Comparison of ENCODE assay signal across 1 mouse cellular context in the genomic region with DNA sequence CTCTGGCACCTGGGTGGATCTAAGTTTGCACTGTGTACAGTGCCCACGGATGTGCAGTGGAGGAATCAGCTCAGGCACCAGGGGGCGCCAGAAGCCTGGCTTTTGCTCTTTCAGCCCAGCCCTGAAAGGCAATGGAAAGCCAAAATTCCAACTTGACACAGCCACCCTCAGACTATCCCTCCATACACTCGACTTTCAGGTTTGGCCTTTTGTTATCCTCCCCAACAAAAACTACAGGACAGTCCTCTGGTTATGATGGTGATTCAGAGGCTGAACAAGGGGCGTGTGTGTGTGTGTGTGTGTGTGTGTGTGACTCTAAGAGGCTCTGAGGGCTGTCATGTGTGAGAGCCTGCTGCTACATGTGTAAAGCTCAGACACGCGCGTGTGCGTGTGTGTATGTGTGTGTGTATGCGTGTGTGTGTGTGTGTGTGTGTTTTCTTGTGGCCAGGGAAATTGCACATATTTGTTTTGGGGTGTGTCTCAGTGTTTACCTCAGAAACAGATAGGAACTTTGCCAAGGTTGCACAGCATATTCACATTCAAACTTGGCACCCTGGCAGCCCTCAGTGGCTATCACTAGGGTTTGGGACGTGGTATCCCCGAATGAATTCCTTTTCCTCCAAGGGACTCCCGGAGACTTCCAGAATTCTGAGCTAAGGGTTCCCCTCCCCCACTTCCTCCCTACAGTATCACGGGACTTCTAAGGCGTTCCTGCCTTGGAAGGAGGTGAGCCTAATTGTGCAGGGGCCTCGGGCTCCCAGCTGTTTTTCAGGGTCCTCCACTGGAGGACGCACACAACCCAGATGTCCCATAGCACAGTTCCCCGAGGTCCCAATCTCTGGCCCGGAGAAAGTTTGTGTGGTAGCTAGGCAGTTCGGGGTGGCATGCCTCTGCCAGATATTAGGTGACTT.
TF ChIP-seq lines count a peak whose summit lies in the region.

No protein-coding gene starts in this region.

TF ChIP-seq in C2C12, 6 proteins besides CTCF, POLR2A, EP300 and RAD21:
- TF ChIP-seq MYOG (IDR thresholded peaks at IDR 0.05; ENCODE audit: control insufficient read depth, extremely low read depth, insufficient read length) (no peak), CEBPB (IDR thresholded peaks at IDR 0.05; ENCODE audit: low read depth) (no peak), FOSL1 (IDR thresholded peaks at IDR 0.05; ENCODE audit: insufficient read depth, low read length, poor library complexity, severe bottlenecking) (no peak), MAX (IDR thresholded peaks at IDR 0.05) (no peak), USF1 (IDR thresholded peaks at IDR 0.05; ENCODE audit: low read depth) (no peak), MYOD1 (IDR thresholded peaks at IDR 0.05; ENCODE audit: control insufficient read depth, insufficient read length, low read depth) (no peak)
TF ChIP-seq in C2C12: peak in this region for 0.
